8 mouse cellular contexts compared by ENCODE assay signal in the genomic region with DNA sequence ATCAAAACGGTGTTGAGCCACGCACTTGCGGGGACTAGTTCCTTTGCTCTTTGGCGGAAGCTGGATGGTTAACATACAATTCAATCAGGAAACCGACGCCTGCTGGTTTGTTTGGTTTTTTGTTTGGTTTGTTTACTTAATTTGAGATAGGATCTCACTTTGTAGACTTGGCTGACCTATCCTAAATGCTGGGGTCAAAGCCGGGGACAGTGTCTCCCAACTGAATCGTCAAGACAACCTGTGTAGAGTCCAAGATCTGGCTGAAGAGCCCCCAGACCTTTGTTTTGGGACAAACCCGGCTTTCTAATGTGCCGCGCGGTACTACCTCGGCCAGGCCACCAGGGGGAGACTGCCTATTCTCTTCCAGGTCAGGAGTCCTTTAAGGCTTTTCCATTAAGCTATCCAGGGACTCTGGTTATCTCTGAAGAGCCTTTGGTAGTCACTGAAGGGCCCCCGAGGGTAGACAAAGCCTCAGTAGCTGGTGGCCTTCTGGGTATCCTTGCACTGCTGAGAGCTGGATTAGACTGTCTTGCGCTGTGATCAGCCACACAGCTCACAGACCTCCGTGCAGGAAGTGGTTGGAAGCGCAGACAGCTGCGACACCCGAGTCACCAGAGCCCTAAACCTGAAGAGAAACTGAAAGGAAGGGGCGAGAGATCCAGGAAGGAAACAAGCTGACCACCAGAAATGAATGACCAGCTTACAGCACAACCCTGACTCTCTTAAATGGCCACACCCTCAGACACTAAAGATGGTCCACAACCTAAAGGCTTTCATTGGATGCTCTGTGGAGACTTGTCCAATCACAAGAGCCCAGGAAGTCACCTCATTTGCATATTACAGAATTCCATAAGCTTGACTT. TPM values are rescaled to one million over a fixed set of nuclear protein-coding genes. Genes with fewer than 3 reads are reported as not detected.
A peak's percentile ranks its signal among the peaks of the same experiment; 100 is the strongest.
DNase-seq lines count a peak whose midpoint lies in the region; ATAC-seq lines count a peak whose summit lies in the region.

No protein-coding gene starts in this region.

- DNase-seq in left cerebral cortex, postnatal 14 days (ENCODE audit: low spot score in 2 of 2) = peak; percentile 50 to 69
- DNase-seq in left cerebral cortex, postnatal 36 days (ENCODE audit: low spot score in 2 of 2) = no peak
- peak; percentile 96 for DNase-seq in midbrain, embryonic 11.5 days (ENCODE audit: low spot score, missing footprints)

- peak overlapping the region; percentile 79 for H3K27ac ChIP-seq in brown adipose tissue, adult 24 weeks (replicated peaks; ENCODE audit: low read depth, low read length)
- 0 out of 2 replicates have a peak overlapping the region, but pooled peaks have one; percentile 42 for H3K27ac ChIP-seq in forebrain, embryonic 13.5 days
- peak overlapping the region; percentile 67 for H3K27ac ChIP-seq in hindbrain, embryonic 13.5 days
- no peak overlapping the region for H3K27ac ChIP-seq in limb, embryonic 12.5 days
- peak overlapping the region; percentile 35; the same call in 1 of the 2 replicates for H3K27ac ChIP-seq in midbrain, embryonic 11.5 days (ENCODE audit: low read depth, low read length)
- H3K27ac ChIP-seq in stomach, embryonic 14.5 days (ENCODE audit: low read length) = no peak overlapping the region

- H3K36me3 ChIP-seq in forebrain, embryonic 13.5 days (ENCODE audit: poor library complexity, severe bottlenecking) = peaks cover 26% of the 10 kb centered on the region
- peaks cover 25% of the 10 kb centered on the region for H3K36me3 ChIP-seq in hindbrain, embryonic 13.5 days
- H3K36me3 ChIP-seq in limb, embryonic 12.5 days = peaks cover 23% of the 10 kb centered on the region
- peaks cover 3% of the 10 kb centered on the region for H3K36me3 ChIP-seq in midbrain, embryonic 11.5 days (ENCODE audit: control insufficient read depth, insufficient read depth, low read length)
- peaks cover 13% of the 10 kb centered on the region for H3K36me3 ChIP-seq in stomach, embryonic 14.5 days (ENCODE audit: control insufficient read depth, insufficient read depth, low read length)

- H3K9me3 ChIP-seq in forebrain, embryonic 13.5 days (replicated peaks) = no peaks in the 10 kb centered on the region
- no peaks in the 10 kb centered on the region for H3K9me3 ChIP-seq in hindbrain, embryonic 13.5 days
- H3K9me3 ChIP-seq in limb, embryonic 12.5 days = no peaks in the 10 kb centered on the region
- no peaks in the 10 kb centered on the region for H3K9me3 ChIP-seq in midbrain, embryonic 11.5 days (ENCODE audit: control insufficient read depth, low read length)
- no peaks in the 10 kb centered on the region for H3K9me3 ChIP-seq in stomach, embryonic 14.5 days (ENCODE audit: control insufficient read depth, low read depth, low read length)

- peak; percentile 71 for ATAC-seq in forebrain, embryonic 13.5 days
- ATAC-seq in hindbrain, embryonic 13.5 days (ENCODE audit: low FRiP score) = peak; percentile 52
- no peak for ATAC-seq in limb, embryonic 12.5 days (ENCODE audit: insufficient number of reproducible peaks, insufficient read depth, low FRiP score, low TSS enrichment, low read depth)
- ATAC-seq in midbrain, embryonic 11.5 days (ENCODE audit: low FRiP score) = peak; percentile 73; the same call in 1 of the 2 replicates
- ATAC-seq in stomach, embryonic 14.5 days (ENCODE audit: insufficient number of reproducible peaks, insufficient read depth, low FRiP score, low read depth) = no peak

- 35% methylated on average over 20 of the region's 20 CpGs for WGBS in forebrain, embryonic 13.5 days
- 40% methylated on average over 20 of the region's 20 CpGs for WGBS in hindbrain, embryonic 13.5 days
- 34% methylated on average over 20 of the region's 20 CpGs for WGBS in limb, embryonic 12.5 days
- WGBS in midbrain, embryonic 11.5 days = 36% methylated on average over 20 of the region's 20 CpGs
- WGBS in stomach, embryonic 14.5 days = 26% methylated on average over 20 of the region's 20 CpGs

- H3K4me2 ChIP-seq in forebrain, embryonic 13.5 days = peak overlapping the region; percentile 36; the same call in 1 of the 2 replicates
- peak overlapping the region; percentile 39 for H3K4me2 ChIP-seq in hindbrain, embryonic 13.5 days
- peak overlapping the region; percentile 24 for H3K4me2 ChIP-seq in limb, embryonic 12.5 days
- peak overlapping the region; percentile 23; the same call in 1 of the 2 replicates for H3K4me2 ChIP-seq in midbrain, embryonic 11.5 days
- peak overlapping the region; percentile 28; the same call in 1 of the 2 replicates for H3K4me2 ChIP-seq in stomach, embryonic 14.5 days (replicated peaks; ENCODE audit: low read depth, low read length)

- intact Hi-C loops in left cerebral cortex, postnatal 14 days (cut with DNase I) = no loop called here
- intact Hi-C loops in left cerebral cortex, postnatal 36 days (cut with DNase I) = no loop called here

- H3K27me3 ChIP-seq in forebrain, embryonic 13.5 days = no peaks in the 10 kb centered on the region
- no peaks in the 10 kb centered on the region for H3K27me3 ChIP-seq in hindbrain, embryonic 13.5 days
- H3K27me3 ChIP-seq in limb, embryonic 12.5 days = 0 out of 2 replicates have a peak, but pooled peaks cover under 1% of the 10 kb centered on the region
- H3K27me3 ChIP-seq in midbrain, embryonic 11.5 days (ENCODE audit: control insufficient read depth, insufficient read depth, low read length) = no peaks in the 10 kb centered on the region
- no peaks in the 10 kb centered on the region for H3K27me3 ChIP-seq in stomach, embryonic 14.5 days (ENCODE audit: control insufficient read depth, insufficient read depth, low read length)

- H3K4me3 ChIP-seq in brown adipose tissue, adult 24 weeks (ENCODE audit: insufficient read depth, low read depth, low read length) = peak overlapping the region; percentile 47
- peak overlapping the region; percentile 1; the same call in 1 of the 2 replicates for H3K4me3 ChIP-seq in forebrain, embryonic 13.5 days
- no peak overlapping the region for H3K4me3 ChIP-seq in hindbrain, embryonic 13.5 days
- H3K4me3 ChIP-seq in limb, embryonic 12.5 days (replicated peaks) = peak overlapping the region; percentile 15; the same call in 1 of the 2 replicates
- no peak overlapping the region for H3K4me3 ChIP-seq in midbrain, embryonic 11.5 days (ENCODE audit: low read depth, low read length)
- H3K4me3 ChIP-seq in stomach, embryonic 14.5 days (ENCODE audit: low read depth, low read length) = no peak overlapping the region

- H3K9ac ChIP-seq in forebrain, embryonic 13.5 days = no peak overlapping the region
- no peak overlapping the region for H3K9ac ChIP-seq in hindbrain, embryonic 13.5 days
- H3K9ac ChIP-seq in limb, embryonic 12.5 days (replicated peaks) = no peak overlapping the region
- H3K9ac ChIP-seq in midbrain, embryonic 11.5 days (ENCODE audit: low read length) = no peak overlapping the region; the same call in 1 of the 2 replicates
- no peak overlapping the region for H3K9ac ChIP-seq in stomach, embryonic 14.5 days (replicated peaks; ENCODE audit: low read depth, low read length)

- no peaks in the 10 kb centered on the region for H3K4me1 ChIP-seq in brown adipose tissue, adult 24 weeks (ENCODE audit: control insufficient read depth, insufficient read depth, insufficient read length, low read length)
- 0 out of 2 replicates have a peak, but pooled peaks cover 4% of the 10 kb centered on the region for H3K4me1 ChIP-seq in forebrain, embryonic 13.5 days
- peaks cover 4% of the 10 kb centered on the region; the same call in 1 of the 2 replicates for H3K4me1 ChIP-seq in hindbrain, embryonic 13.5 days (replicated peaks)
- 0 out of 2 replicates have a peak, but pooled peaks cover 2% of the 10 kb centered on the region for H3K4me1 ChIP-seq in limb, embryonic 12.5 days (replicated peaks)
- peaks cover 3% of the 10 kb centered on the region; the same call in 1 of the 2 replicates for H3K4me1 ChIP-seq in midbrain, embryonic 11.5 days (ENCODE audit: control insufficient read depth, insufficient read depth, low read length)
- H3K4me1 ChIP-seq in stomach, embryonic 14.5 days (ENCODE audit: control insufficient read depth, insufficient read depth, low read length) = no peaks in the 10 kb centered on the region

RNA-seq across cellular contexts. Expression of a gene that starts 10.3 kb away (rescaled TPM):
- not detected for total RNA-seq in left cerebral cortex, postnatal 14 days (2021)
- not detected for total RNA-seq in left cerebral cortex, postnatal 36 days (2021)
- polyA plus RNA-seq in brown adipose tissue, adult 24 weeks (2012; ENCODE audit: insufficient read depth, insufficient read length, missing spikeins) = not detected in 2 replicates
- not detected in 2 replicates for polyA plus RNA-seq in forebrain, embryonic 13.5 days (2015; fragmentation: Nextera tagmentation; extraction: Ambion mirVana)
- polyA plus RNA-seq in hindbrain, embryonic 13.5 days (2015; fragmentation: Nextera tagmentation; extraction: Ambion mirVana) = not detected in 2 replicates
- 0.25 TPM in 1 of 2 replicates, not detected in the other for polyA plus RNA-seq in limb, embryonic 12.5 days (2016; fragmentation: Nextera tagmentation; extraction: Ambion mirVana)
- not detected in 2 replicates for polyA plus RNA-seq in midbrain, embryonic 11.5 days (2014; fragmentation: Nextera tagmentation; extraction: Ambion mirVana)
- polyA plus RNA-seq in stomach, embryonic 14.5 days (2014; fragmentation: Nextera tagmentation; extraction: Ambion mirVana) = 0.07 TPM in 1 of 2 replicates, not detected in the other

RNA-seq across cellular contexts. Expression of a gene that starts 10.7 kb away (rescaled TPM):
- total RNA-seq in left cerebral cortex, postnatal 14 days (2021) = 100 to 1,000 TPM; 493 to 512 TPM
- total RNA-seq in left cerebral cortex, postnatal 36 days (2021) = 100 to 1,000 TPM; 450 to 542 TPM
- 76.4 and 79.9 TPM in 2 replicates for polyA plus RNA-seq in brown adipose tissue, adult 24 weeks (2012; ENCODE audit: insufficient read depth, insufficient read length, missing spikeins)
- polyA plus RNA-seq in forebrain, embryonic 13.5 days (2015; fragmentation: Nextera tagmentation; extraction: Ambion mirVana) = 368 and 373 TPM in 2 replicates
- polyA plus RNA-seq in hindbrain, embryonic 13.5 days (2015; fragmentation: Nextera tagmentation; extraction: Ambion mirVana) = 522 and 540 TPM in 2 replicates
- 306 and 315 TPM in 2 replicates for polyA plus RNA-seq in limb, embryonic 12.5 days (2016; fragmentation: Nextera tagmentation; extraction: Ambion mirVana)
- polyA plus RNA-seq in midbrain, embryonic 11.5 days (2014; fragmentation: Nextera tagmentation; extraction: Ambion mirVana) = 354 and 381 TPM in 2 replicates
- 211 and 222 TPM in 2 replicates for polyA plus RNA-seq in stomach, embryonic 14.5 days (2014; fragmentation: Nextera tagmentation; extraction: Ambion mirVana)

RNA-seq across cellular contexts. Expression of a gene that starts 20.7 kb away (rescaled TPM):
- 100 to 1,000 TPM; 119 to 135 TPM for total RNA-seq in left cerebral cortex, postnatal 14 days (2021)
- total RNA-seq in left cerebral cortex, postnatal 36 days (2021) = 100 to 1,000 TPM; 103 to 124 TPM
- polyA plus RNA-seq in brown adipose tissue, adult 24 weeks (2012; ENCODE audit: insufficient read depth, insufficient read length, missing spikeins) = not detected in 2 replicates
- 315 and 321 TPM in 2 replicates for polyA plus RNA-seq in forebrain, embryonic 13.5 days (2015; fragmentation: Nextera tagmentation; extraction: Ambion mirVana)
- polyA plus RNA-seq in hindbrain, embryonic 13.5 days (2015; fragmentation: Nextera tagmentation; extraction: Ambion mirVana) = 285 and 298 TPM in 2 replicates
- polyA plus RNA-seq in limb, embryonic 12.5 days (2016; fragmentation: Nextera tagmentation; extraction: Ambion mirVana) = 22.6 and 28.5 TPM in 2 replicates
- polyA plus RNA-seq in midbrain, embryonic 11.5 days (2014; fragmentation: Nextera tagmentation; extraction: Ambion mirVana) = 99.9 and 101 TPM in 2 replicates
- polyA plus RNA-seq in stomach, embryonic 14.5 days (2014; fragmentation: Nextera tagmentation; extraction: Ambion mirVana) = 31.2 and 32.5 TPM in 2 replicates

RNA-seq across cellular contexts. Expression of a gene that starts 24.0 kb away (rescaled TPM):
- 1 to 10 TPM; 8.7 to 9.0 TPM for total RNA-seq in left cerebral cortex, postnatal 14 days (2021)
- total RNA-seq in left cerebral cortex, postnatal 36 days (2021) = 10 to 100 TPM in 1 of 2 experiments, 1 to 10 TPM in 1; 8.2 to 10.4 TPM
- polyA plus RNA-seq in brown adipose tissue, adult 24 weeks (2012; ENCODE audit: insufficient read depth, insufficient read length, missing spikeins) = 1.8 and 2.0 TPM in 2 replicates
- 4.8 and 4.9 TPM in 2 replicates for polyA plus RNA-seq in forebrain, embryonic 13.5 days (2015; fragmentation: Nextera tagmentation; extraction: Ambion mirVana)
- polyA plus RNA-seq in hindbrain, embryonic 13.5 days (2015; fragmentation: Nextera tagmentation; extraction: Ambion mirVana) = 5.0 and 5.7 TPM in 2 replicates
- 4.9 and 6.6 TPM in 2 replicates for polyA plus RNA-seq in limb, embryonic 12.5 days (2016; fragmentation: Nextera tagmentation; extraction: Ambion mirVana)
- polyA plus RNA-seq in midbrain, embryonic 11.5 days (2014; fragmentation: Nextera tagmentation; extraction: Ambion mirVana) = 6.4 and 7.3 TPM in 2 replicates
- polyA plus RNA-seq in stomach, embryonic 14.5 days (2014; fragmentation: Nextera tagmentation; extraction: Ambion mirVana) = 7.5 and 8.2 TPM in 2 replicates

RNA-seq across cellular contexts. Expression of a gene that starts 26.5 kb away (rescaled TPM):
- 10 to 100 TPM; 57.2 to 62.3 TPM for total RNA-seq in left cerebral cortex, postnatal 14 days (2021)
- 10 to 100 TPM; 60.9 to 64.1 TPM for total RNA-seq in left cerebral cortex, postnatal 36 days (2021)
- polyA plus RNA-seq in brown adipose tissue, adult 24 weeks (2012; ENCODE audit: insufficient read depth, insufficient read length, missing spikeins) = 8.2 and 12.4 TPM in 2 replicates
- 126 and 132 TPM in 2 replicates for polyA plus RNA-seq in forebrain, embryonic 13.5 days (2015; fragmentation: Nextera tagmentation; extraction: Ambion mirVana)
- polyA plus RNA-seq in hindbrain, embryonic 13.5 days (2015; fragmentation: Nextera tagmentation; extraction: Ambion mirVana) = 138 and 142 TPM in 2 replicates
- 26.2 and 27.9 TPM in 2 replicates for polyA plus RNA-seq in limb, embryonic 12.5 days (2016; fragmentation: Nextera tagmentation; extraction: Ambion mirVana)
- 57.8 and 61.8 TPM in 2 replicates for polyA plus RNA-seq in midbrain, embryonic 11.5 days (2014; fragmentation: Nextera tagmentation; extraction: Ambion mirVana)
- polyA plus RNA-seq in stomach, embryonic 14.5 days (2014; fragmentation: Nextera tagmentation; extraction: Ambion mirVana) = 32.4 and 33.9 TPM in 2 replicates

Comparison
In these comparisons a context has a peak if more than half of its experiments do, and no peak if none do; other contexts are left out.
1. DNase-seq: peak in left cerebral cortex, postnatal 14 days (2 of 2) and midbrain, embryonic 11.5 days (single experiment); none in left cerebral cortex, postnatal 36 days (0 of 2).
2. H3K27ac ChIP-seq: peak in brown adipose tissue, adult 24 weeks (single experiment), forebrain, embryonic 13.5 days (single experiment), hindbrain, embryonic 13.5 days (single experiment) and midbrain, embryonic 11.5 days (single experiment); none in limb, embryonic 12.5 days (single experiment) and stomach, embryonic 14.5 days (single experiment).
3. H3K4me3 ChIP-seq: peak in brown adipose tissue, adult 24 weeks (single experiment), forebrain, embryonic 13.5 days (single experiment) and limb, embryonic 12.5 days (single experiment); none in hindbrain, embryonic 13.5 days (single experiment), midbrain, embryonic 11.5 days (single experiment) and stomach, embryonic 14.5 days (single experiment).
4. ATAC-seq: peak in forebrain, embryonic 13.5 days (single experiment), hindbrain, embryonic 13.5 days (single experiment) and midbrain, embryonic 11.5 days (single experiment); none in limb, embryonic 12.5 days (single experiment) and stomach, embryonic 14.5 days (single experiment).
5. Peak in every context shown above with its lines, with median percentiles within 50 percentile points of each other: H3K4me2 ChIP-seq.